ENCODE assay signal across 16 mouse cellular contexts in the genomic region with DNA sequence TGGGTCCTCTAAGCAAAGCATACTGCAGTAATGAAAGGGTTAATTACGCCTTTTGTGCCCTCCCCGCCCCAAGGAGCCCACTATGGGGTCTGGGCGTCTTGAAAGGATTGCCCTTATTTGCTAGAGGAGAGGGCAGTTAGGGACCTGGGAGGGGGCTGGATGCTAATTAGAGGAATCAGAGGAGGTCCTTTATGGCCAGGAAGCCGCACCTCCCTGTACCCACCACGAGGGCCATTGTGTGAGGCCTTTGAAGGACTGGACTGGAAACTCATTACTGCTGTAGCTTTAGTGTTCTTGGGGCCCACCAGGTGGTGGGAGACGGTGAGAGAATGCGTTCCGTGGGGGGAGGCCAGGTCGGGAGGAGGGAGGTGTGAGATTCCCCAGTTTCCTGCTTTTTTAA. TPM values are rescaled to one million over a fixed set of nuclear protein-coding genes. Genes with fewer than 3 reads are reported as not detected.
DNase-seq lines count a peak whose midpoint lies in the region; ATAC-seq and TF ChIP-seq lines count a peak whose summit lies in the region.
"Had no signal": no experiment of that assay in that cellular context is flagged by ENCODE, and none has a peak within 500 bp of the region (broad histone marks: within the 10 kb centered on the region; RNA-seq: fewer than 3 reads in every experiment).

No protein-coding gene starts in this region.

- peak overlapping the region; percentile 75 for H3K27ac ChIP-seq in hindbrain, embryonic 10.5 days
- H3K27ac ChIP-seq in hindbrain, postnatal 0 days, result no peak overlapping the region
- no peak overlapping the region for H3K27ac ChIP-seq in hindbrain, embryonic 14.5 days
- H3K27ac ChIP-seq in neural tube, embryonic 11.5 days (ENCODE audit: low read depth, low read length), result no peak overlapping the region

- no peak overlapping the region for H3K4me2 ChIP-seq in hindbrain, postnatal 0 days (ENCODE audit: low read depth, low read length)
- peak overlapping the region; percentile 24 for H3K4me2 ChIP-seq in hindbrain, embryonic 14.5 days (replicated peaks)
- H3K4me2 ChIP-seq in neural tube, embryonic 11.5 days (ENCODE audit: low read depth), result no peak overlapping the region
- H3K4me2 ChIP-seq: liver, embryonic 11.5 days had no signal

- H3K27me3 ChIP-seq in hindbrain, embryonic 10.5 days (ENCODE audit: insufficient read depth, poor library complexity, severe bottlenecking), result peaks cover 52% of the 10 kb centered on the region
- H3K27me3 ChIP-seq in hindbrain, postnatal 0 days (ENCODE audit: insufficient read depth, low read length), result no peaks in the 10 kb centered on the region
- no peaks in the 10 kb centered on the region for H3K27me3 ChIP-seq in hindbrain, embryonic 14.5 days (ENCODE audit: control insufficient read depth, insufficient read depth, low read length)
- H3K27me3 ChIP-seq in neural tube, embryonic 11.5 days (ENCODE audit: control insufficient read depth, insufficient read depth, low read length), result no peaks in the 10 kb centered on the region
- H3K27me3 ChIP-seq: Patski had no signal

- H3K4me1 ChIP-seq in hindbrain, embryonic 10.5 days (replicated peaks), result peaks cover 98% of the 10 kb centered on the region
- H3K4me1 ChIP-seq in hindbrain, postnatal 0 days (ENCODE audit: insufficient read depth, low read length), result peaks cover 20% of the 10 kb centered on the region
- H3K4me1 ChIP-seq in hindbrain, embryonic 14.5 days (replicated peaks; ENCODE audit: control insufficient read depth, insufficient read depth, low read length), result peaks cover 86% of the 10 kb centered on the region
- peaks cover 44% of the 10 kb centered on the region for H3K4me1 ChIP-seq in neural tube, embryonic 11.5 days (ENCODE audit: control insufficient read depth, insufficient read depth, low read length)
- H3K4me1 ChIP-seq: megakaryocyte, embryonic 14.5 days had no signal

- H3K4me3 ChIP-seq in hindbrain, embryonic 10.5 days, result no peak overlapping the region
- H3K4me3 ChIP-seq in hindbrain, postnatal 0 days (ENCODE audit: low read length), result no peak overlapping the region
- no peak overlapping the region for H3K4me3 ChIP-seq in hindbrain, embryonic 14.5 days (replicated peaks; ENCODE audit: low read length)
- H3K4me3 ChIP-seq in neural tube, embryonic 11.5 days (ENCODE audit: low read depth, low read length), result no peak overlapping the region
- H3K4me3 ChIP-seq: megakaryocyte, embryonic 14.5 days had no signal

- no peak for TF ChIP-seq CTCF in hindbrain, postnatal 0 days (IDR thresholded peaks at IDR 0.05; ENCODE audit: low read depth)

- WGBS in hindbrain, embryonic 10.5 days, result 7% methylated on average over 9 of the region's 9 CpGs
- WGBS in hindbrain, postnatal 0 days, result 10% methylated on average over 9 of the region's 9 CpGs
- WGBS in hindbrain, embryonic 14.5 days, result 1% methylated on average over 9 of the region's 9 CpGs
- WGBS in neural tube, embryonic 11.5 days, result 3% methylated on average over 9 of the region's 9 CpGs

- no peak overlapping the region for H3K9ac ChIP-seq in hindbrain, postnatal 0 days (replicated peaks; ENCODE audit: low read length)
- H3K9ac ChIP-seq in hindbrain, embryonic 14.5 days, result no peak overlapping the region
- H3K9ac ChIP-seq in neural tube, embryonic 11.5 days (ENCODE audit: low read length), result no peak overlapping the region

- H3K9me3 ChIP-seq in hindbrain, embryonic 10.5 days, result no peaks in the 10 kb centered on the region
- H3K9me3 ChIP-seq in hindbrain, postnatal 0 days (ENCODE audit: low read length), result no peaks in the 10 kb centered on the region
- H3K9me3 ChIP-seq in hindbrain, embryonic 14.5 days (ENCODE audit: control insufficient read depth, low read length), result no peaks in the 10 kb centered on the region
- no peaks in the 10 kb centered on the region for H3K9me3 ChIP-seq in neural tube, embryonic 11.5 days (ENCODE audit: control insufficient read depth, low read length)
- H3K9me3 ChIP-seq: megakaryocyte, embryonic 14.5 days had no signal

- peaks cover 11% of the 10 kb centered on the region for H3K36me3 ChIP-seq in hindbrain, embryonic 10.5 days
- H3K36me3 ChIP-seq in hindbrain, postnatal 0 days (ENCODE audit: insufficient read depth, low read length), result no peaks in the 10 kb centered on the region
- H3K36me3 ChIP-seq in hindbrain, embryonic 14.5 days (replicated peaks; ENCODE audit: control insufficient read depth, insufficient read depth), result no peaks in the 10 kb centered on the region
- no peaks in the 10 kb centered on the region for H3K36me3 ChIP-seq in neural tube, embryonic 11.5 days (ENCODE audit: control insufficient read depth, insufficient read depth, low read length)

- no peak for ATAC-seq in hindbrain, postnatal 0 days
- no peak for ATAC-seq in hindbrain, embryonic 14.5 days (ENCODE audit: low FRiP score)
- 0 out of 2 replicates have a peak, but pooled peaks have one; percentile 26 for ATAC-seq in neural tube, embryonic 11.5 days (ENCODE audit: insufficient read depth, low FRiP score, low TSS enrichment)
- ATAC-seq: Patski had no signal

- DNase-seq in hindbrain, embryonic 10.5 days (ENCODE audit: low spot score), result no peak
- no peak for DNase-seq in hindbrain, postnatal 0 days (ENCODE audit: low spot score)
- peak; percentile 58 for DNase-seq in embryo, embryonic 11 days
- DNase-seq in hindbrain, embryonic 14.5 days (ENCODE audit: low spot score), result no peak
- peak; percentile 18 for DNase-seq in neural tube, embryonic 11.5 days (ENCODE audit: low spot score)
- DNase-seq in layer of hippocampus, postnatal 25 days (ENCODE audit: extremely low spot score in 1 of 2, low spot score in 1 of 2), result no peak
- no peak for DNase-seq in spleen, postnatal 10 days (ENCODE audit: low spot score in 2 of 2)
- no peak for DNase-seq in right cerebral cortex, postnatal 25 days
- DNase-seq: gastrocnemius, postnatal 14 days; heart, postnatal 10 days; kidney, adult 9 months; thymus, adult 2 months had no signal

RNA-seq across cellular contexts. Expression of a gene that starts 6.4 kb away (rescaled TPM):
- 1.6 and 2.8 TPM in 2 replicates for polyA plus RNA-seq in hindbrain, embryonic 10.5 days (2016; fragmentation: Nextera tagmentation; extraction: Ambion mirVana)
- 2.0 and 4.8 TPM in 2 replicates for total RNA-seq in hindbrain, postnatal 0 days (2014; rRNA removed)
- 0.50 and 0.70 TPM in 2 replicates for polyA plus RNA-seq in hindbrain, postnatal 0 days (2015; fragmentation: Nextera tagmentation; extraction: Ambion mirVana)
- polyA plus RNA-seq in hindbrain, embryonic 14.5 days (2014; fragmentation: Nextera tagmentation; extraction: Ambion mirVana), result 3.6 and 3.8 TPM in 2 replicates
- polyA plus RNA-seq in neural tube, embryonic 11.5 days (2014; fragmentation: Nextera tagmentation; extraction: Ambion mirVana), result 2.2 and 2.6 TPM in 2 replicates
- under 1 TPM; 0.25 to 0.92 TPM for total RNA-seq in layer of hippocampus, postnatal 25 days (2021)
- total RNA-seq: gastrocnemius, postnatal 14 days; heart, postnatal 10 days had no signal
- polyA plus RNA-seq: spleen, adult 2 months; thymus, adult 2 months had no signal

RNA-seq across cellular contexts. Expression of a gene that starts 6.4 kb away (rescaled TPM):
- 2.6 and 7.7 TPM in 2 replicates for polyA plus RNA-seq in hindbrain, embryonic 10.5 days (2016; fragmentation: Nextera tagmentation; extraction: Ambion mirVana)
- total RNA-seq in hindbrain, postnatal 0 days (2014; rRNA removed), result 10.9 and 16.6 TPM in 2 replicates
- polyA plus RNA-seq in hindbrain, postnatal 0 days (2015; fragmentation: Nextera tagmentation; extraction: Ambion mirVana), result 7.9 and 9.0 TPM in 2 replicates
- polyA plus RNA-seq in hindbrain, embryonic 14.5 days (2014; fragmentation: Nextera tagmentation; extraction: Ambion mirVana), result 15.9 and 22.1 TPM in 2 replicates
- 5.6 and 6.8 TPM in 2 replicates for polyA plus RNA-seq in neural tube, embryonic 11.5 days (2014; fragmentation: Nextera tagmentation; extraction: Ambion mirVana)
- 1 to 10 TPM; 1.1 to 1.7 TPM for total RNA-seq in layer of hippocampus, postnatal 25 days (2021)
- total RNA-seq: gastrocnemius, postnatal 14 days; heart, postnatal 10 days had no signal
- polyA plus RNA-seq: spleen, adult 2 months; thymus, adult 2 months had no signal

RNA-seq across cellular contexts. Expression of a gene that starts 31.9 kb away (rescaled TPM):
- 0.24 and 0.31 TPM in 2 replicates for polyA plus RNA-seq in hindbrain, embryonic 10.5 days (2016; fragmentation: Nextera tagmentation; extraction: Ambion mirVana)
- total RNA-seq in hindbrain, postnatal 0 days (2014; rRNA removed), result not detected in 2 replicates
- polyA plus RNA-seq in hindbrain, postnatal 0 days (2015; fragmentation: Nextera tagmentation; extraction: Ambion mirVana), result 0.28 TPM in 1 of 2 replicates, not detected in the other
- polyA plus RNA-seq in hindbrain, embryonic 14.5 days (2014; fragmentation: Nextera tagmentation; extraction: Ambion mirVana), result 0.39 and 0.47 TPM in 2 replicates
- not detected in 2 replicates for polyA plus RNA-seq in neural tube, embryonic 11.5 days (2014; fragmentation: Nextera tagmentation; extraction: Ambion mirVana)
- total RNA-seq in layer of hippocampus, postnatal 25 days (2021), result not detected
- total RNA-seq: gastrocnemius, postnatal 14 days; heart, postnatal 10 days had no signal
- polyA plus RNA-seq: liver, embryonic 11.5 days; spleen, adult 2 months; thymus, adult 2 months had no signal

RNA-seq across cellular contexts. Expression of a gene that starts 58.2 kb away (rescaled TPM):
- 2.1 and 2.2 TPM in 2 replicates for polyA plus RNA-seq in hindbrain, embryonic 10.5 days (2016; fragmentation: Nextera tagmentation; extraction: Ambion mirVana)
- total RNA-seq in hindbrain, postnatal 0 days (2014; rRNA removed), result 2.7 and 4.1 TPM in 2 replicates
- polyA plus RNA-seq in hindbrain, postnatal 0 days (2015; fragmentation: Nextera tagmentation; extraction: Ambion mirVana), result 1.0 and 1.6 TPM in 2 replicates
- 0.37 and 0.63 TPM in 2 replicates for polyA plus RNA-seq in hindbrain, embryonic 14.5 days (2014; fragmentation: Nextera tagmentation; extraction: Ambion mirVana)
- polyA plus RNA-seq in neural tube, embryonic 11.5 days (2014; fragmentation: Nextera tagmentation; extraction: Ambion mirVana), result 1.9 TPM in 2 replicates
- total RNA-seq in layer of hippocampus, postnatal 25 days (2021), result 10 to 100 TPM; 24.4 to 25.7 TPM

Comparison
In these comparisons a context has a peak if more than half of its experiments do, and no peak if none do; other contexts are left out.
1. DNase-seq: peak in embryo, embryonic 11 days (single experiment) and neural tube, embryonic 11.5 days (single experiment); none in hindbrain, embryonic 10.5 days (single experiment), hindbrain, postnatal 0 days (single experiment), hindbrain, embryonic 14.5 days (single experiment), layer of hippocampus, postnatal 25 days (0 of 2), spleen, postnatal 10 days (0 of 2) and right cerebral cortex, postnatal 25 days (single experiment).